In the genomic region with DNA sequence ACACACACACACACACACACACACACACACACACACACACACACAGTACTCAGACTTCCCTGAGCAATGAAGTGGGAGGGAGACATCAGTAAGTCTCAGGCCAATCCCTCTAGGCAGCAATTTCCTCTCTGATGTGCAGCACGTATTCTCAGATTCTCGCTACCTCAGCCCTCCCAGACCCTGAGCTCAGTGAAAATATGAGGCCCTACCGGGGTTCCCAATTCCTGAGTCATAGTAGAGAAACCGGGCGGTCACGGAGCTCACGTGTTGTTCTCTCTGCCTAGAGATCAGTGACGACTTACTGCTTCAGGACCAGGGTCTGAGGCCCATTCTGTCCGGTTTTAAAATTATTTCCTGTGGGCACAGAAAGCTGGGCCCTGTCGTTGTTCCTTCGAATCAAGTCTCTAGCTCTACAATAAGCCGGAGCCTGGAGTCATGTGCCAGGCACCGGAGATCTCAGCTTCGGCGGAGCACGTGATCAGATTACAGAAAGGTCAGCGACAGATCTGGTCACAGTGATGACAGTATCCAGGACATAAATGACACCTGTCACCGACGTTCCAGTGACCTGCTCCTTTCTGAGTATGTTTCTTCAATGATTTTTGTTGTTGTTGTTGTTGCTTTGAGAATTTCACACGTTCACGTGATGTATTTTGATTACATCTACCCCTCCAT, we compare ENCODE assay signal across 12 mouse cellular contexts. TPM values are rescaled to one million over a fixed set of nuclear protein-coding genes. Genes with fewer than 3 reads are reported as not detected.
DNase-seq lines count a peak whose midpoint lies in the region; ATAC-seq and TF ChIP-seq lines count a peak whose summit lies in the region.
"Had no signal": no experiment of that assay in that cellular context is flagged by ENCODE, and none has a peak within 500 bp of the region (broad histone marks: within the 10 kb centered on the region; RNA-seq: fewer than 3 reads in every experiment).

No protein-coding gene starts in this region.

- DNase-seq in gastrocnemius, postnatal 25 days, result peak; percentile 29
- no peak for DNase-seq in gastrocnemius, postnatal 10 days
- DNase-seq in kidney, postnatal 14 days, result no peak
- DNase-seq in brain, embryonic 14.5 days (ENCODE audit: low read depth), result peak; percentile 13
- DNase-seq in layer of hippocampus, postnatal 36 days, result no peak
- no peak for DNase-seq in frontal cortex, postnatal 10 days (ENCODE audit: low spot score in 2 of 2)
- DNase-seq: kidney, adult 18-20 months; thymus, postnatal 4 days had no signal

- H3K36me3 ChIP-seq in kidney, embryonic 16.5 days (ENCODE audit: insufficient read depth, low read length), result no peaks in the 10 kb centered on the region
- H3K36me3 ChIP-seq in intestine, embryonic 15.5 days, result no peaks in the 10 kb centered on the region
- H3K36me3 ChIP-seq: liver, embryonic 12.5 days had no signal

- 41% methylated on average over 21 of the region's 21 CpGs for WGBS in kidney, embryonic 16.5 days
- WGBS in intestine, embryonic 15.5 days, result 68% methylated on average over 21 of the region's 21 CpGs

- no peak for ATAC-seq in kidney, embryonic 16.5 days (ENCODE audit: low FRiP score, low TSS enrichment)
- ATAC-seq in intestine, embryonic 15.5 days, result peak; percentile 41; the same call in 1 of the 2 replicates
- ATAC-seq: liver, embryonic 12.5 days had no signal

- no peak for TF ChIP-seq POLR2A in brain, embryonic 14.5 days (IDR thresholded peaks at IDR 0.05; ENCODE audit: borderline replicate concordance, extremely low read depth, insufficient read depth, insufficient read length, poor library complexity, severe bottlenecking)

- no peaks in the 10 kb centered on the region for H3K4me1 ChIP-seq in kidney, embryonic 16.5 days (ENCODE audit: insufficient read depth, low read length)
- H3K4me1 ChIP-seq in intestine, embryonic 15.5 days (replicated peaks), result no peaks in the 10 kb centered on the region
- H3K4me1 ChIP-seq: liver, embryonic 12.5 days had no signal

- no peak overlapping the region for H3K4me3 ChIP-seq in kidney, embryonic 16.5 days (ENCODE audit: low read length)
- H3K4me3 ChIP-seq in intestine, embryonic 15.5 days (replicated peaks), result no peak overlapping the region
- H3K4me3 ChIP-seq: liver, embryonic 12.5 days had no signal

- no peak overlapping the region for H3K27ac ChIP-seq in kidney, embryonic 16.5 days (ENCODE audit: low read length)
- H3K27ac ChIP-seq in intestine, embryonic 15.5 days, result no peak overlapping the region
- H3K27ac ChIP-seq: liver, embryonic 12.5 days; macrophage had no signal

- no peaks in the 10 kb centered on the region for H3K9me3 ChIP-seq in kidney, embryonic 16.5 days (ENCODE audit: low read length)
- no peaks in the 10 kb centered on the region for H3K9me3 ChIP-seq in intestine, embryonic 15.5 days
- H3K9me3 ChIP-seq: liver, embryonic 12.5 days had no signal

- H3K27me3 ChIP-seq in kidney, embryonic 16.5 days (ENCODE audit: insufficient read depth, low read length), result no peaks in the 10 kb centered on the region
- no peaks in the 10 kb centered on the region for H3K27me3 ChIP-seq in intestine, embryonic 15.5 days (replicated peaks)
- H3K27me3 ChIP-seq: liver, embryonic 12.5 days had no signal

- no peak for TF ChIP-seq CTCF in brain, embryonic 14.5 days (IDR thresholded peaks at IDR 0.05; ENCODE audit: borderline replicate concordance, extremely low read depth, insufficient read depth, insufficient read length)

- H3K4me2 ChIP-seq in kidney, embryonic 16.5 days (replicated peaks; ENCODE audit: low read depth, low read length), result 0 out of 2 replicates have a peak overlapping the region, but pooled peaks have one; percentile 21
- H3K4me2 ChIP-seq in intestine, embryonic 15.5 days (replicated peaks), result no peak overlapping the region
- H3K4me2 ChIP-seq: liver, embryonic 12.5 days had no signal

- H3K9ac ChIP-seq in kidney, embryonic 16.5 days (replicated peaks; ENCODE audit: low read length), result no peak overlapping the region
- no peak overlapping the region for H3K9ac ChIP-seq in intestine, embryonic 15.5 days
- H3K9ac ChIP-seq: liver, embryonic 12.5 days had no signal

RNA-seq across cellular contexts. Expression of a gene that starts 14.2 kb away (rescaled TPM):
- total RNA-seq in gastrocnemius, postnatal 25 days (2021), result 1 to 10 TPM; 4.3 to 4.5 TPM
- total RNA-seq in gastrocnemius, postnatal 10 days (2021), result 1 to 10 TPM; 6.8 to 7.5 TPM
- polyA plus RNA-seq in kidney, embryonic 16.5 days (2015; fragmentation: Nextera tagmentation; extraction: Ambion mirVana), result 16.3 and 16.6 TPM in 2 replicates
- 11.8 and 12.0 TPM in 2 replicates for polyA plus RNA-seq in brain, embryonic 14.5 days (2012; rRNA removed)
- polyA plus RNA-seq in intestine, embryonic 15.5 days (2015; fragmentation: Nextera tagmentation; extraction: Ambion mirVana), result 14.4 and 14.6 TPM in 2 replicates
- 10 to 100 TPM; 40.6 to 41.7 TPM for total RNA-seq in layer of hippocampus, postnatal 36 days (2021)

RNA-seq across cellular contexts. Expression of a gene that starts 58.9 kb away (rescaled TPM):
- total RNA-seq in gastrocnemius, postnatal 25 days (2021), result 1 to 10 TPM; 8.2 to 9.6 TPM
- 10 to 100 TPM; 21.8 to 33.0 TPM for total RNA-seq in gastrocnemius, postnatal 10 days (2021)
- polyA plus RNA-seq in kidney, embryonic 16.5 days (2015; fragmentation: Nextera tagmentation; extraction: Ambion mirVana), result 50.3 and 63.0 TPM in 2 replicates
- 197 and 199 TPM in 2 replicates for polyA plus RNA-seq in brain, embryonic 14.5 days (2012; rRNA removed)
- polyA plus RNA-seq in intestine, embryonic 15.5 days (2015; fragmentation: Nextera tagmentation; extraction: Ambion mirVana), result 41.6 and 42.2 TPM in 2 replicates
- 10 to 100 TPM; 33.4 to 35.9 TPM for total RNA-seq in layer of hippocampus, postnatal 36 days (2021)

Comparison
In these comparisons a context has a peak if more than half of its experiments do, and no peak if none do; other contexts are left out.
1. DNase-seq: peak in gastrocnemius, postnatal 25 days (single experiment) and brain, embryonic 14.5 days (single experiment); none in gastrocnemius, postnatal 10 days (single experiment), kidney, postnatal 14 days (single experiment), layer of hippocampus, postnatal 36 days (0 of 2) and frontal cortex, postnatal 10 days (0 of 2).
2. RNA of a gene that starts 14.2 kb away (total RNA-seq): 40.6 to 41.7 TPM in layer of hippocampus, postnatal 36 days; 6.8 to 7.5 TPM in gastrocnemius, postnatal 10 days and 4.3 to 4.5 TPM in gastrocnemius, postnatal 25 days; every median in the first group is over 4 times any median in the second.